Mouse (Mus musculus) lung, embryonic 15.5 days (tissue): ENCODE results near the gene Cnr2. TPM values are rescaled to one million over a fixed set of nuclear protein-coding genes. Genes with fewer than 3 reads are reported as not detected.
"Not testable (repeated sequence)": the region's sequence is repeated elsewhere in the genome, so short reads cannot be mapped to it uniquely, and the experiment has no call there.

Source experiments
- ATAC-seq: fragments of 200-750 bp; cut with Nextera tagmentation; 2 replicates; pipeline ENCODE4 v1.8.0; 2017; ENCODE audit warnings: moderate number of reproducible peaks, borderline replicate concordance; ENCODE audit not compliant: low FRiP score, low TSS enrichment; ENCODE audit errors: extremely low read depth
- H3K27ac ChIP-seq: fragments of 300-500 bp; sonication (generic); 2 replicates; pipeline ENCODE4 v1.5.1; 2015; ENCODE audit warnings: moderate library complexity, mild to moderate bottlenecking, inconsistent platforms
- H3K27me3 ChIP-seq: fragments of 300-500 bp; sonication (generic); 2 replicates; pipeline ENCODE4 v1.6.1; 2015; ENCODE audit warnings: inconsistent platforms
- H3K36me3 ChIP-seq: fragments of 300-500 bp; sonication (generic); 2 replicates; pipeline ENCODE4 v1.6.1; 2015; ENCODE audit warnings: inconsistent platforms
- H3K4me1 ChIP-seq: fragments of 300-500 bp; sonication (generic); 2 replicates; pipeline ENCODE4 v1.6.1; 2015; ENCODE audit warnings: inconsistent platforms
- H3K4me2 ChIP-seq: fragments of 300-500 bp; sonication (generic); 2 replicates; pipeline ENCODE4 v1.6.1; 2015; ENCODE audit warnings: inconsistent platforms, mild to moderate bottlenecking, moderate library complexity
- H3K4me3 ChIP-seq: fragments of 300-500 bp; sonication (generic); 2 replicates; pipeline ENCODE4 v1.5.1; 2015; ENCODE audit warnings: mild to moderate bottlenecking, inconsistent platforms
- H3K9ac ChIP-seq: fragments of 300-500 bp; sonication (generic); 2 replicates; pipeline ENCODE4 v1.6.1; 2015; ENCODE audit warnings: inconsistent platforms
- H3K9me3 ChIP-seq: fragments of 300-500 bp; sonication (generic); 2 replicates; pipeline ENCODE4 v1.6.1; 2016; ENCODE audit warnings: inconsistent platforms
- WGBS: fragments of 180-500 bp; shearing (Covaris S2); methylation state at CpG from one replicate; pipeline ENCODE4 v1.1.7; 2015; 5-methylcytosine and 5-hydroxymethylcytosine counted together
- polyA plus RNA-seq: library from polyadenylated mRNA; unstranded; fragments of >200 nt; fragmentation: Nextera tagmentation; extraction: Ambion mirVana; gene quantifications from 2 replicates; pipeline ENCODE4 v1.2.1, GENCODE M21; 2015

Cnr2 gene
- polyA plus RNA-seq, 1 experiment from 2014 or later, result 0.80 TPM

DNA sequence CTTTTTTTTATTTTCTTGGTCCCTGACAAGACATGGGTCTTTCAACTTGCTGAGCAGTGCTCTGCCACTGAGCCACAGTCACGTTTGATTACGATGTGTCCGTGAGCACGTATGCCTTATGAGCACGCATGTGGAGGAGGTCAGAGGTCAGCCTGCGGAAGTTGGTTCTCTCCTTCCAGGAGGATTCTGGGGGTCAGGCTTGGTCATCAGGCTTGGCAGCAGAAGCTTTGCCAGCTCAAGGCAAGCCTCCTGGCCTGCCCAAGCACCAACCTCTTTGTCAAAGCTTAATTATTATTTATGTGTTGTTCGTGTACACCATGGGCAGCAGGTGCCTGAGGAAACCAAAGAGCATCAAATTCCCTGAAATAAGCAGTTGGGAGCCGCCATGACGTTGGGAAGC lies 33.2 kb downstream of the Cnr2 start:
- 84% methylated on average over 9 of the region's 9 CpGs for WGBS
- no peaks in the 10 kb centered on the region for H3K4me1 ChIP-seq
- no peaks in the 10 kb centered on the region for H3K27me3 ChIP-seq
- H3K4me2 ChIP-seq, result no peak overlapping the region
- H3K27ac ChIP-seq, result no peak overlapping the region
- no peaks in the 10 kb centered on the region for H3K9me3 ChIP-seq
- ATAC-seq, result no peak
- H3K9ac ChIP-seq, result no peak overlapping the region
- H3K36me3 ChIP-seq, result peaks cover 14% of the 10 kb centered on the region; the same call in 1 of the 2 replicates
- H3K4me3 ChIP-seq, result no peak overlapping the region

DNA sequence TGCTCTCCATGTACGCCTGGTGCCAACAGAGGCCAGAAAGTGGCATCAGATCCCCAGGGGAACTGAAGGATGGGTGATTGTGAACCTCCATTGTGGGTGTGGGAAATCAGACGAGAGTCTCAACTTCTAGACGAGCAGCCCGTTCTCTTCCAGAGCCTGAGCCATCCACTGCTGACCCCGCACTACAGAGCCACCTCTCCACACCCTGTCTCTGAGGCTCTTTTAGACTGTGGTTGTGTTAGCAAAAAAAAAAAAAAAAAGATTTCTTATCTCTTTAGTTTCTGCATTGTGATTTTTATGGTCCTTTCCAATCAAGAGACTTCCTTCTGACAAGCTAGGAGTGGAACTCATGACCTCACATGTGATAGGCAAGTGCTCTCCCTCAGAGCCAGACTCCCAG lies 34.2 kb downstream of the Cnr2 start:
- H3K27me3 ChIP-seq, result no peaks in the 10 kb centered on the region
- peaks cover 18% of the 10 kb centered on the region for H3K36me3 ChIP-seq
- no peak for ATAC-seq
- no peak overlapping the region for H3K27ac ChIP-seq
- 85% methylated on average over 5 of the region's 5 CpGs for WGBS
- H3K4me1 ChIP-seq, result no peaks in the 10 kb centered on the region
- H3K4me2 ChIP-seq, result no peak overlapping the region
- no peak overlapping the region for H3K9ac ChIP-seq
- H3K9me3 ChIP-seq, result no peaks in the 10 kb centered on the region
- H3K4me3 ChIP-seq, result no peak overlapping the region

DNA sequence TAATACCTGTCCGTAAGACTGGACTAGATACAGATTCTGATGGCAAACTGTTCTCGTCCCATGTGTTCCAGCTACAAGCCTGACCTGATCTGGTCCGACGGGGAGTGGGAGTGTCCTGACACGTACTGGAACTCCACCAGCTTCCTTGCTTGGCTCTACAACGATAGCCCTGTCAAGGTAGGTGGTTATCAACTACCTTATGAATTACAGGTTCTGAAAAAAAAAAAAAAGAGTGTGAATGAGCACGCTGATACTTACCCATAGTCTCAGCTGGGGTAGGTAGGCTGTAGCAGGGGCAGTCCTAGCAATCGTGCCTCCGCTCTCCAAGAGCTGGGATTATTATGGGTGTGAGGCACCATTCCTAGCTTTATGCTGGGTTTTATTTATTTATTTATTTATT lies 34.6 kb downstream of the Cnr2 start:
- WGBS, result 84% methylated on average over 9 of the region's 9 CpGs
- Histone ChIP-seq H3K36me3 (peaks cover 15% of the 10 kb centered on the region), H3K27me3 (no peaks in the 10 kb centered on the region), H3K9ac (no peak overlapping the region), H3K27ac (no peak overlapping the region), H3K4me3 (no peak overlapping the region), H3K4me1 (no peaks in the 10 kb centered on the region), H3K9me3 (no peaks in the 10 kb centered on the region), H3K4me2 (no peak overlapping the region)
- ATAC-seq, result no peak

DNA sequence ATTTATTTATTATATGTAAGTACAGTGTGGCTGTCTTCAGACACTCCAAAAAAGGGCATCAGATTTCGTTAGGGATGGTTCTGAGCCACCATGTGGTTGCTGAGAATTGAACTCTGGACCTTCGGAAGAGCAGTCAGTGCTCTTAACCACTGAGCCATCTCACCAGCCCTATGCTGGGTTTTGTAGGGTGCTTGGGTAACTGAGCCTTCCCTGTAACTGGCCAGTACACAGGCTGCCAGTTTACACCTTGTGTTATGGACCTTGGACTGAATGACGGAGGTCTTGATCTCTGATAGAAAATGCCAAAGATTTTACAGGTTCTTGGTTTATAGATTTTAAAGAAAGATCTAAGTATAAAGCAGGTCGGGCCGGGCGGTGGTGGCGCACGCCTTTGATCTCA lies 35.0 kb downstream of the Cnr2 start:
- no peaks in the 10 kb centered on the region for H3K4me1 ChIP-seq
- H3K4me2 ChIP-seq, result no peak overlapping the region
- H3K9me3 ChIP-seq, result no peaks in the 10 kb centered on the region
- no peak overlapping the region for H3K9ac ChIP-seq
- ATAC-seq, result no peak
- no peak overlapping the region for H3K4me3 ChIP-seq
- H3K27me3 ChIP-seq, result no peaks in the 10 kb centered on the region
- no peak overlapping the region for H3K27ac ChIP-seq
- WGBS, result 90% methylated on average over 8 of the region's 8 CpGs
- peaks cover 15% of the 10 kb centered on the region for H3K36me3 ChIP-seq

DNA sequence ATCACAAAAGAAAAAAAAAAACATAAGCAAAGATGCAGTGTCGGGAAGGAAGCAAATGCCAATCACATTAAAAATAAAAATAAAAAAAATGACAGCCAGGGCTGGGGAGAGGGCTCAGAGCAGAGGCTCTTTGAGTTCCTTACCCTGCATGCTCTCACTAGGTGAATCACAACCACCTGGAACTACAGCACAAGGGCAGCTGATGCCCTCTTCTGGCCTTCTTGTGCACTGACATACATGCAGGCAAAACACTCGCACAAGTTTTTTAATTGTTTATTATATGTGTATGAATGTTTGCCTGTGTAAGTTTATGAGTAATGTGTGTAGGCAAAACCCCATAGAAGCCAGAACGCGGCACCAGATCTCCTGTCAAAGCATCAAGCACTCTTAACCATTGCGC lies 36.6 kb downstream of the Cnr2 start:
- no peaks in the 10 kb centered on the region for H3K9me3 ChIP-seq
- no peak overlapping the region for H3K27ac ChIP-seq
- no peak overlapping the region for H3K9ac ChIP-seq
- H3K4me1 ChIP-seq, result no peaks in the 10 kb centered on the region
- no peaks in the 10 kb centered on the region for H3K27me3 ChIP-seq
- no peak overlapping the region for H3K4me3 ChIP-seq
- H3K36me3 ChIP-seq, result peaks cover 19% of the 10 kb centered on the region
- no peak overlapping the region for H3K4me2 ChIP-seq
- ATAC-seq, result no peak
- WGBS, result 57% methylated on average over 5 of the region's 5 CpGs

DNA sequence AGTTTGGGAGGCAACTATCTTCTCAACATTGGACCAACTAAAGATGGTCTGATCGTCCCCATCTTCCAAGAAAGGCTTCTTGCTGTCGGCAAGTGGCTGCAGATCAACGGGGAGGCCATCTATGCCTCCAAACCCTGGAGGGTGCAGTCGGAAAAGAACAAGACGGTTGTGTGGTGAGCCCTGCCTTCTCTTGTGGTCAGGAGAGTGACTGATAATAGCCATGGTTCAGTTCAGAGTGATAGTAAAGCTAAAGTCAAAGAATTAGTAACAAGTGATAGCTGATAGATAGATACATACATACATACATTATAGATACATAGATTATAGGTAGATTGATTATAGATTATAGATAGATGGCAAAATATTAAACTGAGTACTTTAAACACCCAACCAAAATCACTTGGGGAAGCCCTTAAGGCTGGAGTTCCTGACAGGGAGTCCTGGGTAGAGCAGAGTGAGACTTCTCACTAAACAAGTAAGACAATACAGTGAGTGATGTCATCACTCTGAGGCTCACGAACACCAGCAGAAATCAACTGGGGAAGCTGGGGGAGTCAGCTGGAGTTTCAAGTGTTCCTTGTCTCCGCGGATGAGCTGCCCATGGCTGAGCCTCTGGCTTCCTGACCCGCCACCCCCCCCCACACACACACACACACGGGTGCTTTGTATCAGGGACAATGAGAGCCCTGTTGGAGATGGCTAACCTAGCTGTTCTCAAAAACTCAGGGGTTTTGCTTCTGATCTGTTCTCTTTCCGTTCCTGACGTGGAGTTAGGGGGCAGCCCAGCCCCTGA lies 39.7 kb downstream of the Cnr2 start:
- Histone ChIP-seq H3K27me3 (no peaks in the 10 kb centered on the region), H3K4me3 (no peak overlapping the region), H3K36me3 (peaks cover 23% of the 10 kb centered on the region), H3K4me1 (no peaks in the 10 kb centered on the region), H3K9me3 (no peaks in the 10 kb centered on the region), H3K27ac (no peak overlapping the region), H3K9ac (no peak overlapping the region), H3K4me2 (no peak overlapping the region)
- no peak for ATAC-seq
- WGBS, result 55% methylated on average over 12 of the region's 12 CpGs

DNA sequence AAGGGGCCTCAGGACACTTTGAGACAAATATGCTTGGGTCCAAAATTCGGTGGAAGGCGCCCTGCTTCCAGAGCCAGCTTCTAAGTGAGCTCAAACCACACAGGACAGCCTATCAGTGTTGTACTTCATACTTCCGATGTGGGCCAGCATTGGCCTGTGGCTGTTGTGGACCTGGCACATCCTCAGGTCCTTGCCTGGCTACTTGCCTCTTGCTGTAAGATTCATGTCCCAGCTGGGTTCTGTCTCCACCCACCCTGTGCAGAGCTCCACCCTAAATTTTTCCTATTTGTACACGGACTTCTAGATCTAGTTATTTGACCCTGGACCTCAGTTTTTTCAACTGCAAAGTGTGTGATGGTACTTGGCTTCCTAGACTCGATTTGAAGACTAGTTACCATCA lies 40.3 kb downstream of the Cnr2 start:
- H3K4me3 ChIP-seq, result no peak overlapping the region
- H3K27ac ChIP-seq, result no peak overlapping the region
- ATAC-seq, result no peak
- no peaks in the 10 kb centered on the region for H3K27me3 ChIP-seq
- no peak overlapping the region for H3K4me2 ChIP-seq
- 49% methylated on average over 5 of the region's 5 CpGs for WGBS
- H3K9me3 ChIP-seq, result no peaks in the 10 kb centered on the region
- no peaks in the 10 kb centered on the region for H3K4me1 ChIP-seq
- peaks cover 21% of the 10 kb centered on the region for H3K36me3 ChIP-seq
- no peak overlapping the region for H3K9ac ChIP-seq

DNA sequence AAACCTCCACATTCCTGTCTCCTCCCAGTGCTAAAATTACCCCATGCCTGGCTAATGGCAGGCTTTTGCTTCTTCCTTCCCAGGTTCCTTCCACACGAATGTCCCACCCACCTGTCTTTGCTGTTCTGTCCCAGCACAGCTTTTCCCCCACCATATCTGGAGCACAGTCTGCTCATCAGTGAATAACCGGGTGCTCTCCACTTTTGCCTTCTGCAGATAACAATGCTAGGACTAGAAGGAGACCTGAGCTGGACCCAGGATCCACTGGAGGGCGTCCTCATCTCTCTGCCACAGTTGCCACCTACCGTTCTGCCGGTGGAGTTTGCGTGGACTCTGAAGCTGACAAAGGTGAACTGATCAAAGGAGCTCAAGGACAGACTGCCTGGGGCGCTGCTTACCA lies 43.7 kb downstream of the Cnr2 start:
- H3K36me3 ChIP-seq, result peaks cover 23% of the 10 kb centered on the region
- no peaks in the 10 kb centered on the region for H3K9me3 ChIP-seq

DNA sequence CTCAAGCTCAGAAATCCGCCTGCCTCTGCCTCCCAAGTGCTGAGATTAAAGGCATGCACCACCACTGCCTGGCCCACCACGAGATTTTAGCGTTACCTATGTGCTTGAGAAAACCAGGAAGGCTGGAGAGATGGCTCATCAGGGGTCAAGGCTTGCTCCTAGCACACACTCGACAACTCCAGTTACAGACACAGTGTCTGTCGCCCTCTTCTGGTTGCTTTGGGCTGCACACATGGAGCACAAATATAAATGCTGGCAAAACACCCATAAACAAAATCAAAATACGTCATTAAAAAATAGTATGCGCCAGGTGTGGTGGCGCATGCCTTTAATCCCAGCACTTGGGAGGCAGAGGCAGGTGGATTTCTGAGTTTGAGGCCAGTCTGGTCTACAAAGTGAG lies 45.8 kb downstream of the Cnr2 start:
- not testable (repeated sequence) for H3K9ac ChIP-seq, H3K4me3 ChIP-seq, H3K4me2 ChIP-seq, H3K27me3 ChIP-seq, H3K27ac ChIP-seq, H3K9me3 ChIP-seq, ATAC-seq
- 81% methylated on average over 8 of the region's 8 CpGs for WGBS
- H3K4me1 ChIP-seq, result peaks cover 10% of the 10 kb centered on the region
- H3K36me3 ChIP-seq, result peaks cover 13% of the 10 kb centered on the region

More for the DNA sequence above, 43.7 kb downstream of the Cnr2 start:
- ATAC-seq, result no peak
- Histone ChIP-seq H3K27me3 (no peaks in the 10 kb centered on the region), H3K27ac (no peak overlapping the region), H3K4me3 (no peak overlapping the region), H3K4me1 (peaks cover 6% of the 10 kb centered on the region; the same call in 1 of the 2 replicates), H3K9ac (no peak overlapping the region), H3K4me2 (no peak overlapping the region)
- 81% methylated on average over 7 of the region's 7 CpGs for WGBS

DNA sequence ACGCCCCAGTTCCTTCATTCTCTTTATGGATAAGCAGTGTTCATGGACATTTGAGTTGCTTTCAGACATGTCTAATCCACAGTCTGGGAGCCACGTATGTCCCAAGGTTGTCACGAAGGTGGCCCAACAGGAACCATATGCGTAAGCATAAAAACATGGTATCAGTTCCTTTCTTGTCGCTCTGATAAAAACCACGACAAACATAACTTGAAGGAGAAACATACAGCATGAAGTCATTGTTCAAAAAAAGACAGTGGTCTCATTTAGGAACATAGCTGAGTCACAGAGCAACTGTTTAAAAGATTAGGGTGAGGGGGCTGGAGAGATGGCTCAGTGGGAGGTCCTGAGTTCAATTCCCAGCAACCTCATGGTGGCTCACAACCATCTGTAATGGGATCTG lies 47.0 kb downstream of the Cnr2 start:
- Histone ChIP-seq H3K27ac (no peak overlapping the region), H3K4me2 (no peak overlapping the region), H3K27me3 (no peaks in the 10 kb centered on the region), H3K4me3 (no peak overlapping the region), H3K9ac (no peak overlapping the region), H3K4me1 (peaks cover 15% of the 10 kb centered on the region), H3K9me3 (no peaks in the 10 kb centered on the region), H3K36me3 (peaks cover 13% of the 10 kb centered on the region)
- ATAC-seq, result no peak
- 72% methylated on average over 6 of the region's 6 CpGs for WGBS

DNA sequence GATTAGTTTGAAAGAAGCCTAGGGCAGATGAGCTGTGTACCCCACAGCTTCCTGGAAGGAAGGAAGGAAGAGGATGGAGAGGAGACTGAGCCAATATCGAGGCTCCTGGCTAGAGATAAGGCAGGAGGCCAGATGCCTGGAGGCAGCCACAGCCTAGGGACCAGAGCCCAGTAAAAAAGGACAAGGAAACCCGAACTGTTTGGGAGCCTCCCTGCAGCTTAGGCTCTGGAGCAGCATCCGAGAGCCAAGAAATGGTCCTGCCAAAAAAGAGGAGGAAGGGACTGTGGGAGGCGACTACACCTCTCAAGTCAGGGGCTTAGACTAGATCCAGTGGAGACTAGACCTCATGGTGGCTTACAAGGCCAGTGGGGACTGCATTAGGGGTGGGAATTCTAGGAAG lies 48.2 kb downstream of the Cnr2 start:
- Histone ChIP-seq H3K36me3 (peaks cover 8% of the 10 kb centered on the region; the same call in 1 of the 2 replicates), H3K9me3 (no peaks in the 10 kb centered on the region), H3K4me1 (peaks cover 20% of the 10 kb centered on the region), H3K27ac (no peak overlapping the region), H3K4me3 (no peak overlapping the region), H3K27me3 (no peaks in the 10 kb centered on the region), H3K9ac (no peak overlapping the region), H3K4me2 (no peak overlapping the region)
- 41% methylated on average over 4 of the region's 4 CpGs for WGBS
- no peak for ATAC-seq

DNA sequence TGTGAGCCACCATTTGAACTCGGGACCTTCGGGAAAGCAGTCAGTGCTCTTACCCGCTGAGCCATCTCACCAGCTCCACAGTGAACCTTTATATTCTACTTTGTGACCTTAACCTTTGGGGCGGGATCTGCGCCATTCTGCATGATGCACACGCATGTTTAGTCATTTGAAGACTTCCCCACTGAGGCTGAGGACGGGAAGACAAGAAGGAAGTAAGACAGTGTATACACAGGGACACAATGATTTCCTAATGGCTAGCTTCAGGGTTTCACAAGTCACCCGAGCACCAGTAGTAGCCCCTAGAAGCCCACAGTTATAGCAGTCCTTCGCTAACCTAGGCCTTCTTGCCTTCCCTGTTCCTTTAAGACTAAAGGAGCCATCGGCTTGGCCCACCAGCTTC lies 50.5 kb downstream of the Cnr2 start:
- peaks cover 4% of the 10 kb centered on the region; the same call in 1 of the 2 replicates for H3K36me3 ChIP-seq
- no peak for ATAC-seq
- no peaks in the 10 kb centered on the region for H3K27me3 ChIP-seq
- peak overlapping the region; percentile 64 for H3K9ac ChIP-seq
- H3K4me2 ChIP-seq, result peak overlapping the region; percentile 85
- 71% methylated on average over 10 of the region's 10 CpGs for WGBS
- peak overlapping the region; percentile 79 for H3K4me3 ChIP-seq
- peak overlapping the region; percentile 63 for H3K27ac ChIP-seq
- H3K9me3 ChIP-seq, result no peaks in the 10 kb centered on the region
- H3K4me1 ChIP-seq, result peaks cover 29% of the 10 kb centered on the region
